Mouse (Mus musculus): Measurements from ENCODE around the gene Spdl1. TPM values are rescaled to one million over a fixed set of nuclear protein-coding genes. Genes with fewer than 3 reads are reported as not detected.

The Spdl1 gene
- total and polyA plus RNA-seq, 2 experiments from 2014 or later, result 1.4 to 3.7 TPM

DNA sequence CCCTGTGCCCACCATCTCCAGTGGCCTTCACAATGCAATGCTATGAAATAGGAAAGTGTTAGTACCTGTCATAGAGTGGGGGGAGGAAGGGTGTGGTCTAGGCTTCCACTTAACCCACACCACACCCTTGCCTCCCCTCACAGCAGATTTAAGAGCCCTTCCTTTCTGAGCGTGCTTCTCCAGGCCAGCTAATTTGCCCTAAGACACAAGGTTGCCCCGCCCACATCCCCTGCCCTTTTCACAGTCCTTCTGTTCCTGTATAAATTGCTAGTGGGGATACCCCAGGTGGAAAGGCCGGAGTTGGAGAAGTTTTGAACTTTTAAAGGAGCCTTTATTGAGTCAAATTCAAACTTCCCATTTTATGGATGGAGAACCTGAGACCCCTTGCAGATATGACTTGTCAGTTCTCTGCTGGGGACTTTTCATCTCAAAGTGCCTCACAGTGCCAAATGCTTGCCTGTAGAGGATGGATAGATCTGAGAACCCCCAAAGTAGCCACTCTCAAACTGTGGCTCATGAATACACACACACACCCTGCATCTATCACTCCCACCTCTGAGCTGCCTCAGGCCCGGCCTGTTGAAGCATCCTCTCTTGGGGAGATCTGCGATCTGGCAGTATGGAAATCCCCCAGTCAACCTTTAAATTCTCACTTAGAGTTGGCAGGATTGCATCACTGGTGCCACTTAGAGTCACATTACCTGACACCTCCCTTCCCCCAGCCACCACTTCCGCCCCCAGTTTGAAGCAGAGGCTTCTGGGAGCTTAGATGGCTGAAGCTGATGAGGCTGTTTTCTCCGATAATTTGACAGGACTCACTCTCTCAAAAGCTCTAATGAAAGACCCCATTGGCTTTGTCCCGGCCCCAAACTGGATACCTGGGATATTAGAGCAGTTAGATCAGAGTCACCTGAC is 50.7 kb downstream of the Spdl1 start:
- ATAC-seq (no peak), DNase-seq (no peak)
- H3K4me1 ChIP-seq (ENCODE audit: insufficient read depth), result no peaks in the 10 kb centered on the region
- H3K9ac ChIP-seq, result no peak overlapping the region
- no peaks in the 10 kb centered on the region for H3K27me3 ChIP-seq (ENCODE audit: insufficient read depth, low read length)
- H3K4me2 ChIP-seq (ENCODE audit: low read depth), result no peak overlapping the region
- no peak overlapping the region for H3K4me3 ChIP-seq (ENCODE audit: low read depth, low read length)
- 77% methylated on average over 8 of the region's 8 CpGs for WGBS
- H3K9me3 ChIP-seq (ENCODE audit: low read length), result no peaks in the 10 kb centered on the region
- no peak overlapping the region for H3K27ac ChIP-seq (ENCODE audit: low read depth, low read length)
- no peaks in the 10 kb centered on the region for H3K36me3 ChIP-seq (ENCODE audit: insufficient read depth)
- TF ChIP-seq CTCF (IDR thresholded peaks at IDR 0.05; ENCODE audit: low read depth), result no peak

DNA sequence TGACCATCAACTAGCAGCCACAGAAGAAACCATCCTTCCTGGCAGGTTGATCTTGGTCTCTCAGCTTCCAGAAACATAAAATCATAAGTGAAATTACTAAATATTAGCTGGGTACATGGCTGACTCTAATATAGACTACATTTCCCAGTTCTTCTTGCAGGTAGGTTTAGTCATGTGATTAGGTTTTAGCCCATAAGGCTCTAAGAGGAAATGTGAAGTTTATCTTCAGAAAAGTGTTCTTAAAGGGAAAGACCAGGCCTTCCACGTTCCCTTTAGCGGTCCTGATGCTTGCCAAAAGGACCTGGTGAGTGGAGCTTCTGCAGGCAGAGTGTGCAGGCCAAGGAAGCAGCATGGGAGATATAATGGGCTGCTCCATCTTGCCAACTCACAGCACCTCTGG is 52.7 kb downstream of the Spdl1 start:
- no peaks in the 10 kb centered on the region for H3K27me3 ChIP-seq (ENCODE audit: insufficient read depth, low read length)
- ATAC-seq (no peak), DNase-seq (no peak)
- no peak overlapping the region for H3K4me3 ChIP-seq (ENCODE audit: low read depth, low read length)
- no peaks in the 10 kb centered on the region for H3K4me1 ChIP-seq (ENCODE audit: insufficient read depth)
- H3K4me2 ChIP-seq (ENCODE audit: low read depth), result no peak overlapping the region
- no peak for TF ChIP-seq CTCF (IDR thresholded peaks at IDR 0.05; ENCODE audit: low read depth)
- H3K27ac ChIP-seq (ENCODE audit: low read depth, low read length), result no peak overlapping the region
- no peaks in the 10 kb centered on the region for H3K36me3 ChIP-seq (ENCODE audit: insufficient read depth)
- H3K9me3 ChIP-seq (ENCODE audit: low read length), result no peaks in the 10 kb centered on the region
- H3K9ac ChIP-seq, result no peak overlapping the region
- WGBS, result 91% methylated on average over 2 of the region's 2 CpGs

- Histone ChIP-seq H3K27ac (ENCODE audit: low read depth, low read length) (no peak overlapping the region), H3K9me3 (ENCODE audit: low read length) (no peaks in the 10 kb centered on the region), H3K4me1 (ENCODE audit: insufficient read depth) (no peaks in the 10 kb centered on the region), H3K36me3 (ENCODE audit: insufficient read depth) (no peaks in the 10 kb centered on the region), H3K27me3 (ENCODE audit: insufficient read depth, low read length) (no peaks in the 10 kb centered on the region), H3K9ac (no peak overlapping the region), H3K4me2 (ENCODE audit: low read depth) (no peak overlapping the region), H3K4me3 (ENCODE audit: low read depth, low read length) (no peak overlapping the region)
- WGBS, result 92% methylated on average over 4 of the region's 4 CpGs
- ATAC-seq (no peak), DNase-seq (no peak)
- no peak for TF ChIP-seq CTCF (IDR thresholded peaks at IDR 0.05; ENCODE audit: low read depth)
These were observed 53.5 kb downstream of the Spdl1 start for GRCm38 (mm10) chr11:34779966-34780365.

DNA sequence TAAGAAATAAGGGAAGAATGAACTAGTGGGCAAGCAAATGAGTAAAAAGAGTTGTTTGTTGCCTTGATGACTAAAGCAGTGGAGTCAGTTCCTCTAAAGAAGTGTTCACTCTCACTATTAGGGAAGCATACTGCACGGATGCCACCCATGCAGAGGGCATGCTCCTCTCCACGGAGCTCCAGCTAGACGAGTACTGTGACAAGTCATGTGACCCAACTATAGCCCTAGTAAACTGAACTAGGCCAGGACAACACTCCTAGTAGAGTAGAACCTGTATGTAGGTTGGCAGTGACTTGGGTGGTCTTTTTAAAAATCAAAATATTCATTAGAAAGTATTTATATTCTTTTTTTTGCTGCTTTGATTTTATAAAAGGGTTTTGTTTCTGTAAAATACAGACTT is 55.1 kb downstream of the Spdl1 start:
- DNase-seq (no peak), ATAC-seq (no peak)
- Histone ChIP-seq H3K9me3 (ENCODE audit: low read length) (no peaks in the 10 kb centered on the region), H3K27me3 (ENCODE audit: insufficient read depth, low read length) (no peaks in the 10 kb centered on the region), H3K4me1 (ENCODE audit: insufficient read depth) (no peaks in the 10 kb centered on the region), H3K27ac (ENCODE audit: low read depth, low read length) (no peak overlapping the region), H3K4me2 (ENCODE audit: low read depth) (no peak overlapping the region), H3K36me3 (ENCODE audit: insufficient read depth) (no peaks in the 10 kb centered on the region), H3K9ac (no peak overlapping the region), H3K4me3 (ENCODE audit: low read depth, low read length) (no peak overlapping the region)
- TF ChIP-seq CTCF (IDR thresholded peaks at IDR 0.05; ENCODE audit: low read depth), result no peak
- WGBS, result 86% methylated on average over 3 of the region's 3 CpGs

DNA sequence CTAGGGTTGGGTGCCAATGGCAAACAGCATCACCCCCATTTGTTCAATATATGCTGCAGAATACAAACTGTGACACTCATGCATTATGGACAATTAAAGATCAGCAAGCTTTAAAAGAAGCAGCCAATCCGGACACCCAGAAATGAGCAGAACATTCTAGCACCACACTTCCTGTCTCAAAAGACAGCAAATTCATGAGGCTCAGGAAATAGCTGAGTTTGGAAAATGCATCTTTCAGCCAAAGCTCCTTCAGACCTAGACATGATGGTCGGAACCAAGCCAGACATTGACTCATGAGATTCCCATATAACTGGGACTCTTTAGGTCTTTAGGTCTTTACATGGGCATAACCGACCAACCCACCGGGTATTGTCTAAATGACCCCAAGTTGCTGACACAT is 55.9 kb downstream of the Spdl1 start:
- Histone ChIP-seq H3K4me3 (ENCODE audit: low read depth, low read length) (no peak overlapping the region), H3K4me1 (ENCODE audit: insufficient read depth) (no peaks in the 10 kb centered on the region), H3K9me3 (ENCODE audit: low read length) (no peaks in the 10 kb centered on the region), H3K36me3 (ENCODE audit: insufficient read depth) (no peaks in the 10 kb centered on the region), H3K9ac (no peak overlapping the region), H3K27ac (ENCODE audit: low read depth, low read length) (no peak overlapping the region), H3K4me2 (ENCODE audit: low read depth) (no peak overlapping the region), H3K27me3 (ENCODE audit: insufficient read depth, low read length) (no peaks in the 10 kb centered on the region)
- TF ChIP-seq CTCF (IDR thresholded peaks at IDR 0.05; ENCODE audit: low read depth), result no peak
- DNase-seq (no peak), ATAC-seq (no peak)
- 93% methylated on average over 4 of the region's 4 CpGs for WGBS

DNA sequence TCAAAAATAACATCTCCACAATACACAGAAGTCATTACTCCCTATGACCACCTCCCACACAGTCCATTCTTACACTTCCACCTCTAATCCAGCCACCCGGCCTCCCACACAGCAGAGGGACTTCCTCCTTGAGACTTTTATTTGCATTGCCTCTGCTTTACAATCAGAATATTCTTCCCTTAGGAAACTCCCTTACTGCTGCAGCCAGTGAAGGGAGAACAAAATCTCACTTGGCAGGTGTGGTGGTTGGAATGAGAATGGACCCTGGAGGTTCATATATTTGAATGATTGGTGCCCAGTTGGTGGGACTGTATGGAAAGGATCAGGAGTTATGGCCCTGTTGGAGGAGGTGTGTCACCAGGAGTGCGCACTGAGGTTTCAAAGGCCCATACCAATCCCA is 57.4 kb downstream of the Spdl1 start:
- Histone ChIP-seq H3K9ac (no peak overlapping the region), H3K4me1 (ENCODE audit: insufficient read depth) (no peaks in the 10 kb centered on the region), H3K27me3 (ENCODE audit: insufficient read depth, low read length) (no peaks in the 10 kb centered on the region), H3K27ac (ENCODE audit: low read depth, low read length) (no peak overlapping the region), H3K4me3 (ENCODE audit: low read depth, low read length) (no peak overlapping the region), H3K4me2 (ENCODE audit: low read depth) (no peak overlapping the region), H3K9me3 (ENCODE audit: low read length) (no peaks in the 10 kb centered on the region), H3K36me3 (ENCODE audit: insufficient read depth) (no peaks in the 10 kb centered on the region)
- WGBS, result 79% methylated on average over 2 of the region's 2 CpGs
- ATAC-seq, result no peak
- no peak for DNase-seq
- no peak for TF ChIP-seq CTCF (IDR thresholded peaks at IDR 0.05; ENCODE audit: low read depth)

GRCm38 (mm10) chr11:34774636-34775035 is 58.8 kb downstream of the Spdl1 start:
- ATAC-seq, result no peak
- no peaks in the 10 kb centered on the region for H3K4me1 ChIP-seq (ENCODE audit: insufficient read depth)
- DNase-seq, result no peak
- H3K4me3 ChIP-seq (ENCODE audit: low read depth, low read length), result no peak overlapping the region
- H3K27ac ChIP-seq (ENCODE audit: low read depth, low read length), result no peak overlapping the region
- TF ChIP-seq CTCF (IDR thresholded peaks at IDR 0.05; ENCODE audit: low read depth), result no peak
- no peaks in the 10 kb centered on the region for H3K27me3 ChIP-seq (ENCODE audit: insufficient read depth, low read length)
- 74% methylated on average over 2 of the region's 2 CpGs for WGBS
- no peak overlapping the region for H3K9ac ChIP-seq
- no peak overlapping the region for H3K4me2 ChIP-seq (ENCODE audit: low read depth)
- H3K36me3 ChIP-seq (ENCODE audit: insufficient read depth), result no peaks in the 10 kb centered on the region
- H3K9me3 ChIP-seq (ENCODE audit: low read length), result no peaks in the 10 kb centered on the region
